In the genomic region with DNA sequence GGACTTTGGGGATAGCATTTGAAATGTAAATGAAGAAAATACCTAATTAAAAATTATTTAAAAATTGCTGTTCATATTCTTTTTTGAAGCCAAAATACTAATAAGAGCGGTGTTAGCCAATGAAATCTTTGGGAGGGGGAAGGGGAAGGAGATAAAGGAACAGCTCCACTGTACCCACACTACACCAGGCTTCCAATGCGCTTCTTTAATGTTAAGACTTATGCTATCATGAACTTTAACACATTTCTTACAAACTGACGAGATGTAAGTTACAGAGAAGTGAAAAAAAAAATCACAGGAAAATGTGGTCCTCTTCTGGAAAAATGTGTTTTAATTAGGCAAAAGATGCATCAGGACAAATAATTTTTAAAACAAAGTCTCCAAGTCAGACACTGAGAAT, we compare ENCODE assay signal across 16 mouse cellular contexts.
"Had no signal": no experiment of that assay in that cellular context is flagged by ENCODE, and none has a peak within 500 bp of the region (broad histone marks: within the 10 kb centered on the region; RNA-seq: fewer than 3 reads in every experiment).

No protein-coding gene starts in this region.

- ATAC-seq: lung, postnatal 0 days; midbrain, embryonic 13.5 days; midbrain, embryonic 15.5 days had no signal

- H3K27ac ChIP-seq: lung, embryonic 15.5 days; macrophage; midbrain, embryonic 13.5 days; midbrain, embryonic 15.5 days; neural tube, embryonic 12.5 days; stomach, embryonic 15.5 days; stomach, postnatal 0 days had no signal

- H3K9me3 ChIP-seq: lung, embryonic 15.5 days; megakaryocyte, embryonic 14.5 days; midbrain, embryonic 13.5 days; midbrain, embryonic 15.5 days; neural tube, embryonic 12.5 days; stomach, embryonic 15.5 days had no signal

- H3K4me3 ChIP-seq: lung, embryonic 15.5 days; midbrain, embryonic 13.5 days; midbrain, embryonic 15.5 days; neural tube, embryonic 12.5 days; stomach, embryonic 15.5 days had no signal

- H3K4me2 ChIP-seq: lung, embryonic 15.5 days; midbrain, embryonic 11.5 days; midbrain, embryonic 13.5 days; midbrain, embryonic 15.5 days; neural tube, embryonic 12.5 days; stomach, embryonic 15.5 days had no signal

- DNase-seq: lung, adult 2 months; lung, postnatal 14 days; lung, postnatal 36 days; right cerebral cortex, postnatal 14 days; thymus, adult 2 months; thymus, postnatal 25 days had no signal

- H3K36me3 ChIP-seq: lung, embryonic 15.5 days; midbrain, embryonic 13.5 days; midbrain, embryonic 15.5 days; neural tube, embryonic 12.5 days; stomach, embryonic 15.5 days had no signal

- H3K9ac ChIP-seq: lung, embryonic 15.5 days; midbrain, embryonic 13.5 days; midbrain, embryonic 15.5 days; neural tube, embryonic 12.5 days; stomach, embryonic 15.5 days had no signal
